Mouse (Mus musculus) retina, postnatal 1 day (tissue): ENCODE data around the gene Lmx1b.
A peak's percentile ranks its signal among the peaks of the same experiment; 100 is the strongest.

Experiments
- DNase-seq: peaks from one replicate; pipeline ENCODE4 v3.0.0-alpha.2; 2012

Gene Lmx1b

DNA sequence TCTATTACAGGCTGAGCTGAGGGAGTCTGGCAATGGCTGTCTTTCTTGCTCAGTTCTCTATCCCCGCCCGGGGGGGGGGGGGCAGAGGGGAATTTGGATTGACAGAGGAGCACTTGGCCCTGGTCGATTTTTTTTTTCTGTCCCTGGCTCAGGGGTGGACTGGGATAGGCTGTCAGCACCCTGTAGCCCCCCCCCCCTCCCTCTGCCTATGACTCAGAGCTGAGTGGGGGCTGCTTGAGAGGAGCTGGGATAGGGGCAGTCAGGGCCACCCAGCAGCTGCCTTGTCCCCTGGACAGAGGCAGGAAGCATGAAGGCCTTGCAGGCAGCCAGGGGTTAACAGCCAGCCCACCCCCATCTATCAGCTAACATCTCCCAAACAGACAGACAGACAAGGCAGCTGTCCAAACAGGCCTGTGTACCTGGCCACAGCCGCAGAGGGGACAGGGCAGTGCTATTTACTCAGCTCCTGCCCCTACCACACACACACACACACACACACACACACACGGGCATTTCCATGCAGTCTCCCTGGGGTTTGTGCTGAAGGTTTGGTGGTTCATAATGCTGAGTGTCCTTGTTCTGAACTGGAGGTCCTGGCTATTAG is 57.8 kb downstream of the Lmx1b start:
- DNase-seq: no peak

DNA sequence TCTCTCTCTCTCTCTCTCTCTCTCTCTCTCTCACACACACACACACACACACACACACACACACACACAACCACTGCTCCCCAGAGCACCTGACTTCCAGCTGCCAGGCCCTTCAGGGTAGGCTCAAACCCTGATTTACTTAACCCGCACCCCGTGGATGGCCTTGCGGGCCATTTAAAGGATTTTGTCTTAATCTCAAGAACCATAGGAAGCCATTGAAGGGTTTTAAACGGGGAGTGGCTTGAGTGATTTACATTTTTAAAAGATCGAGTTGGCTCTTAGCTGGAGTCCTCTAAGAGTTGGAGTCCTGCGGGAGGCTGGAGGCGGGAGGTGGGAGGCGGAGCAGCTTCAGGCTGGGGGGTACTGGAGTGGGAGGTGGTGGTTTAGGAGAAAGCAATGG is 58.4 kb downstream of the Lmx1b start:
- DNase-seq: no peak

DNA sequence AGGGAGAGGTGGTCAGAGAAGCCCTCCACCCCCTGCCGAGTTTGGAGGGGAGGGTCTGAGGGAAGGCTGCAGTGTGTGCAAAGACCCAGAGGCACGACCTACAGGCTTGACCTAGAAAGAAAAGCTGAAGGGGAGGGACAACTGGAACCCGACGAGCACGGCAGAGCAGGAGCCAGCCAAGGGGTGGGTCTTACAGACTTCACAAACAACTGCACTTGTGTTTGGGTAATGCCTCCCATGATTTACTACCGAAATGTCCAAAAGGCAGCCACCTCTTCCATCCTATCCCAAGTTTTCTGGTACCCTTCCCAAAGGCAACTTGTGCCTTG is 58.9 kb downstream of the Lmx1b start:
- peak; percentile 48 for DNase-seq

DNA sequence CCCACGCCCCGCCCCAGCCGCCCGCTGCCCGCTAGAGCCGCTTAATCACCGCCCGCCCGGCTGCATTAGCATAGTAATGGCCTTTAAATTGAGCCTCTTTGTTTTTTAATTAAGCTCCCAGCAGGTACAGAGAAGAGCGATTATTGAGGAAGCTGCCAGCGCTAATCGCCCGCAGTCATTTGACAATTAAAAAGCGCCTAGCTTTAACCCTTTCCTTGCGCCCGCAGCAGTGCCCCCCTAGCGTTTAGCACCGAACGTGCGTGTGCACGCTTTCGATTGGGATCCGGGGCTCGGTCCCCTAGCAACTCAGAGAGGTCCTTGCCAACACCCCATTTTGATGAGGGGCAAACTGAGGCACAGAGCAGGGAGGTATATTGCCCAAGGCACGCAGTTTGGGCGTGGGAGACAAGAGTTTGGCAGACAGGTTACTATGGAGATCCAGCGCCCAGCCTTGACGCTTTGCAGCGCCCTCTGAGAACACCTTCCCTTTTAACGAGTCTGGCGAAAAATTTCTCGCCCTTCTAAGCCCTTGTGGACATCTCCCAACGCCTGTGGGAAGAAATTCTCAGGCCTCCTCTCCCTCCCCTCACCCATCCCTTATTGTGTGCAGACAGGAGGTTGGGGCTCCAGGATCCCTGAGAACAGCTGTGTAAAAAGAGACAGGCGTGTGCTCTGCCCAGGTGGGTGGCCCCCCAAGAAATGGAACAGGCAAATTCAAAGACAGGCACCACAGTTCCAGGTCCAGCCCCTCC is 59.4 kb downstream of the Lmx1b start:
- peak; percentile 94 for DNase-seq

DNA sequence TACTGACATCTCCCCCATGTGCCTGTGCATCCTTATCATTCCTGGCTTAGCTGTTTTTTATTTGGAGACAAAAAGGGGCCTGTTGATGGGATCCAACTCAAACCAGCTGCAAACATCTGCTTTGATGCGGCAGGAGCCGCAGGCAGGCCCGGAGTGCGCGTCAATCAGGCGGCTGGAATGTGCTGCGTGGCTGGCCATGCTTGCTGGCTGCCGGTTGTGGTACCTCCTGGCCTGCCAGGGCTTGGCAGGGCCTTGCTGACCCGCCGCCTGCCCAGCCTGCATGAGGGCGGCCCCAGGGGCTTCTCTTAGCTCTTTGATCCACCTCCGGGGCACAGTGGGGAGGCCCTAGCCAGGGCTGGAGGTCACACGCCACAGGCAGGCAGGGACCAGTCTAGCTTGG is 64.9 kb downstream of the Lmx1b start:
- no peak for DNase-seq

DNA sequence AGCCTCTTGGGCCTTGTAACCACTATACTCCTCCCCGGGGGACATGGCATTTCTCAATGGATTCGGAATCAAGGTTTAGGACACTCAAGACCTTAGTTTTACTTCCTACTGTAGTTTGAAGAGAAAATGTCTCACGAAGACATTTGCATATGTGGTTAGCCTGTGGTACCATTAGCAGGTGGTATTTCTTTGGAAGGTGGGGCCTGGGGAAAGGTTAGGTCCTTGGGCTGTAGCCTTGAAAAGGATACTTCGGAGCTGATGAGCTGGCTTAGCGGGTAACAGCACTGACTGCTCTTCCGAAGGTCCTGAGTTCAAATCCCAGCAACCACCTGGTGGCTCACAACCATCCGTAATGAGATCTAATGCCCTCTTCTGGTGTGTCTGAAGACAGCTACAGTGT is 67.2 kb downstream of the Lmx1b start:
- DNase-seq: no peak

DNA sequence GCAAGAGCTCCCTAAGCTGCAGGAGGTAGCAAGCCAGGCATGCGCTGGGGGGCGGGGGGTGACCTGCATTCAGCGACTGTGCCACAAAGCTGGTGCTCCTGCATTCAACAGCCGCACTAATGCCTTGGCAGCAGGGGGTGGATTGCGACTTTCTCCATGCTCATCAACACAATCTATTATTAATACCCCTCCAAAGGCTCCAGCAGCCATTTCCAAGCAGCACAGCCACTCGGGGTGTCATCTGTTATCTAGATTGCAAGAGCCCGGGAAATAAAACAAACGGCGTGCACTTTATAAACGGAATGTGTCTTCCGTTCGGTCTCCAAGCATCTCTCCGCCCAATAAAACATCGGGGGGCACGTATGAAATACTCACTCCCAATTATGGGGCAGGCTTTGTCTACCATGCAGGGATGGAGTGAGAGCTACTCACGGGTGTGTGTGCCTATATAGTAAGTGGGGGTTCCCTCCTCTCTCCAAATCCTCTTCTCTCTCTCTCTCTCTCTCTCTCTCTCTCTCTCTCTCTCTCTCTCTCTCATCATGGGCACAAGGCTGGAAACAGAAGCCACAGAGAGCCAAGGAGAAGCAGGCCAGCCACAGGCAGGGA is 69.0 kb downstream of the Lmx1b start:
- DNase-seq: peak; percentile 58

DNA sequence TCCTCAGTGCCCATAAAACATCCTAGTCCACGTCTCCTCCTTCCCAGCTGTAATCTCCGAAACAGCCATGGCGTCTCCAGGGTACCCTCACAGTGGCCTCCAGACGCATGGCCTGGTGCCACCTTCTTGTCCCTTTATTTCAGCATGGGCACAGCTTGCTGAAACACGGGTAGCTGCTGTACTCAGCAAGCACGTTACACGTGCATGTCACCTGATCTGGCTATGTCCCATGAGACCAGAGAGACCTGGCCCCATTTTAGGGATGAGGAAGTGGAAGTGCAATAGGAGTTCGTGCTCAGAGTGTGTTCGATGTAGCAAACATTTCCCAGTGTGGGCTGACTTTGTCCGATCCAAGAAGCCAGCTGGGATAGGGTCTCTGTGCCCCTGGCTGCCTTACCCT is 70.6 kb downstream of the Lmx1b start:
- no peak for DNase-seq

DNA sequence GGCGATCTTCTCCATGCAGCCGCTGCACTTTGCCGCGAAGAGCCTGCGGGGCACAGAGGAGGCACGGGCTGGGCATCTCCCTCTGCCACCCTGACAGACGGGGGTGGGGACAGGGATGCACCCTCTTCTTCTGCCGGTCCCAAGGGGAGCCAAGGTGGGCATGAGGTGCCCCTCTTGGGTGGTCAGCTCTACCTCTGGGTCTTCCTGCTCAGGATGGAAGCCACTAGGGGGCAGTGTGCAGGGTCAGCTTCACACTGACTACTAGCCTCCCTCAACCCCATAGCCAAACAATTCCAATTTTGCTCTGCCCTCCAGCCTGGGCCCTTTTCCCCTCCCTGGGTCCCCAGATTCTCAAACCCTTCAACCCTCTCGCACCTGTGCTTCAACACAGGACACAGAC is 71.1 kb downstream of the Lmx1b start:
- DNase-seq: peak; percentile 56

DNA sequence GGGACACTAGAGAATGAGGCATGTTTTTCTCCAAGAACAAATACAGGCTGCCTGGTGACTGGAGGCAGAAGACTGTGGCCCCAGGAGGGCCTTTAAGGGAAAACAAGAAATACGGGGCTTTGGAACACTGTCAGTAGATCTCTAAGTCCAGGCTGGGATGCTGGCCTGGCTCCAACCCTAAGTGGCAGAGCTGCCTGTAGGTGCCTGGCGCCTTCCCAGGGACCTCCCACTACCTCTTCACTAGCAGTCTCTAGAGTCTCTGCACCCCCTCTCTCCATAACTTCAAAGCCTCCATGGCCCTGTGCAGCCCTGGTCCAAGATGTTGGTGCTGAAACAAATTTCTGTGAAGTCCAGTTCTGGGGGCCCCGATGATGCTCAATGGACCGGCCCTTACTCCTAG is 74.4 kb downstream of the Lmx1b start:
- no peak for DNase-seq

DNA sequence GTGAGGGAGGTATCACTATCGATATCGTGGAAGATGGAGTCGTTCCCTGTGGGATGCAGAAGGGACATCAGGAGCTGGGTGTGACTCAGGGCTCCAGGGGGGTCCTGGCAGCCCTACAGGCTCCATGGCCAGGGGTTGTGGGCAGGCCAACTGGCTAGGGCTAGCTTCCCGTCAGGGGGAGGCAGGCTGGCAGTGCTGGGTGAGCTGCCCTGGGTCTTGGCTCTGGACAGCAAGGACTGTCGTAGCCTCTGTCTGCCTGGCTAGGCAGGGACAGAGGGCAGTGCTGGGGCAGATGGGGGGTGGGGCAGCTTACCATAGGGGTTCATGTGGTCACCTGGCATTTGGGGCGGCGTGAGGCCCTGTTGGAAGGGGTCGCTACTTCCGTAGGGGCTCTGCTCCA is 75.6 kb downstream of the Lmx1b start:
- no peak for DNase-seq

DNA sequence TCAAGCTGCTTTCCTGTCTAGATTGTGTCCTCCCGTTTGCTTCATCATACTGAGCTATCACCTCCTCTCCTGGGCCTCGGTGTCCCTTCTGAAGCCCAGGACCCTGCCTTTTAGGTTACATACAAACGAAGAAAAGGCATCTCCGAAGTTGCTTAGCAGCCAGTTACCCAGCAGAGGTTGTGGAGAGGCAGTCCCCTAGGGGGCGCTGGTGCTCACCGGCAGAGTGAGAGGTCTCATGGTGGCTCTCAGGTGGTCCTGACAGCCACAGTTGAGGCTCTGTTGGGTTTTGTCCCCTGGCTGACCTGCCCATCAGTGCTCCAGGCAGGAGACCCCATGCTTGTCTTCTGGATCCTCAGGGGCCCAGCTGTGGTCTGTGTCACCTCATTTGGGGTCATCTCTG is 80.6 kb downstream of the Lmx1b start:
- peak; percentile 56 for DNase-seq

DNA sequence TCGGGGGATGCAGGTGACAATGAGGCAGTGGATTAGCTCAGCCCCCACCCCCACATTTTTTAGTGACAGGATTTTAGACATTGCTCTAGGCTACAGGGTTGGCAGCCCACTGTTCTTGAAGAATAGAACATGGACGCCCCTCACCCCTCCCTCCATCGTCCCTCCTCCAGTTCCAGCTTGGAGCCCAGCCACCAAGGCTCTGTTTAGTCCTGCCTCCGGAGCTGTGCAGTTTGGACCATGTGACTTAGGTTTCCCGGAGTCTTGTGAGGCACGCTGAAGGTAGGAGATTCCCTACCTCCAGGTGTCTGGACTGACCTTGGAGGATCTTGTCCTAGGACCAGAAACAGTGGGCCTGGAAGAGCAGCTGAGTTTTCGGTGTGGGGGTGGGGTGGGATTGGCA is 81.0 kb downstream of the Lmx1b start:
- no peak for DNase-seq

DNA sequence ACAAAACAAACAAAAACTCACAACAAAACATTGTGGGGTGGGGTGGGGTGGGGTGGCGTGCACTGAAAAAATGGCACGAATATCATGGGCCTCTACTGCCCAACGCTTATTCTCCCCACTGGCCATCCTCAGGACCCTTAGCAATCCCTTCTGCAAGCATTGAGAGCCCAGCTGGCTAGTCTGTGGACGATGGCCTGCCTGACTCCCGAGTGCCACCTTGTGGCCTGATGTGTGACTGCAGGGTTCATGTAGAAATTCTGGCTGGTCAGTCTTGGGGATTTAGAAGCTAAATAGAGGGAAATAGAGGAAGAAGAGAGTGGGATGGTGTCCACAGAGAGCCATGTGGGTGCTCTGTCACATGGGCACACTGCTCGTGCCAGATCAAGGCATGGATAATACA is 82.1 kb downstream of the Lmx1b start:
- DNase-seq: peak; percentile 78

DNA sequence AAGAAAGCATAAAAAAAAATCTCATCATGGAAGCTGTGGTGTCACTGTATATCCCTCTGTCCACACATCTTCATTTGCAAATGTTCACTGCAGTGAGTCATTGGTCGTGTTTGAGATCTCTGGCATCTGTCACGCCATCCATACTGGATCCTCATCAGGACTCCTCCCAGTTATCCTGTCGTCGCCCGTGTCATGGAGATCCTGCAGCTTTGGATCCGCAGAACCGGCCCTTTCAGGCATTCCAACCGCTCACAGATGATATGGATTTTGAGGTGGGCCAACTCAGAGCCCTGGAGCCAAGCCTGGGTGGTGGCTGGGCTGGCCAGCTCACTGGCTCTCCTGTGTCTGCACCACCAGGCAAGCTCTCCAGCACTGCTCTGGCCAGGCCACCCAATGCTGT is 84.7 kb downstream of the Lmx1b start:
- DNase-seq: no peak

DNA sequence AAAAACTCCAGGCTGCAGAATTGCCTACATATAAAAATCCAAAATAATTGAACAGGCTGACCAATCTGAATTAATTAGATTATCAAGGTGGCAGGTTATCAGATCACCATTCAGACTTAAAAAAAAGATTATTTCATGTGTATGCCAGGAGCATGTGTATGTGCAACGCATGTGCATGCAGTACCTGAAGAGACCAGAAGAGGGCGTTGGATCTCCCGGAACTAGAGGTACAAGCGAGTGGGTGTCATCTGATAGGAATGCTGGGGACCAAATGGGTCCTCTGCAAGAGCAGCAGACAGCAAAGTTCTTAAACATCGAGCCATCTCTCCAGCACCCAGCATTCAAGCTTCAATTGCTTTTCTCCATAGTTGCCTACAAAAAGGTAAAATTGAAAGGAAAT is 87.6 kb downstream of the Lmx1b start:
- DNase-seq: no peak

DNA sequence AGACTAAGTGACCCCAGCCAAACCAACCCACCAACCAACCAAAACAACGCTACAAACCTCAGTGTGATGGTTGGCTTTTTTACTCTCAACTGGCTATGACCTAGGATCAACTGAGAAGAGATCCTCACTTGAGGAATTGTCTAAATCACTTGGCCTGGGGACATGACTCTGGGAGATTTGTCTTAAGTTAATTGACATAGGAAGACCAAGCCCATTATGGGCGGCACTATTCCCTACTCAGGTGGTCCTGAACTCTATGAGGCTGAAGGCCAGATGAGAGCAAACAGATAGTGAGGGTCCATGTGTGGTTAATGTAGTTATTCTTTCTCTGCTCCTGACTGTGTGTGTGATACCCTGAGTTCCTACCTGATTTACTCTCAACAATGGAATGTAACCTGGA is 92.7 kb downstream of the Lmx1b start:
- no peak for DNase-seq

DNA sequence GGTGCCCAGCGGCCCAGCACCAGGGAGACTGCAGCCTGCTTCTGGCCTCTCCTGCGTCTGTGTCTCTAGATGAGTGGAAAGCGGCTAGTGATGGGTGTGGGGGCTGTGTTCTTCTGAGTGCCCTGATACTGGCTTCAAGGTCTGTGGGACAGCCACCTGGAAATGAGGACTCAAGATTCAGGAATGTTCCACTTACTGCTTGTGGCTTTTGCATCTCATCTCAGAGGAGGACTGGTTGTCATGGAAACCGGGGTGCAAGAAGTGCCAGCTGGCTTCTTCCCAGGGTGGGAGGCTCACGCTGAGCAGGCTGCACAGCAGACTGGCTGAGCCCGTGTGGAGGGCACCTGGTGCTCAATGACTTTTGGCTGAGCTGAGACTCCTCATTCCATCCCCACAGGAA is 93.4 kb downstream of the Lmx1b start:
- DNase-seq: peak; percentile 80

DNA sequence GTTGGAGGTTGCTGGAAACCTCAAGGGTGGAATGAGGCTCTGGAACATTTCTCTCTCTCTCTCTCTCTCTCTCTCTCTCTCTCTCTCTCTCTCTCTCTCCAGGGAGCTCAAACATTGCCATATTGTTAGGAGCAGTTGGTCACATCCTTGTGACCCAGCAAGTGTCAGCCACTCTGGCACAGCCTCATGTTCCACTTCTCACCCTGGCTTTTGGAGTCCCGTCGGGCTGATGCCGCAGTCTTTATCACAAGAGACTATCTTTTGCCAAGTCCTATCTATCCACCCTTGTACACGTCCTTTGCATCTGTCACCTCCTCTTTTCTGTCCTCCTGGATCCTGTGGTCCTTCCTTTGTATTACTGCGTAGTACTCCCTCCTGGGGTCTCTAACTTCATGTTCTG is 94.3 kb downstream of the Lmx1b start:
- no peak for DNase-seq

DNA sequence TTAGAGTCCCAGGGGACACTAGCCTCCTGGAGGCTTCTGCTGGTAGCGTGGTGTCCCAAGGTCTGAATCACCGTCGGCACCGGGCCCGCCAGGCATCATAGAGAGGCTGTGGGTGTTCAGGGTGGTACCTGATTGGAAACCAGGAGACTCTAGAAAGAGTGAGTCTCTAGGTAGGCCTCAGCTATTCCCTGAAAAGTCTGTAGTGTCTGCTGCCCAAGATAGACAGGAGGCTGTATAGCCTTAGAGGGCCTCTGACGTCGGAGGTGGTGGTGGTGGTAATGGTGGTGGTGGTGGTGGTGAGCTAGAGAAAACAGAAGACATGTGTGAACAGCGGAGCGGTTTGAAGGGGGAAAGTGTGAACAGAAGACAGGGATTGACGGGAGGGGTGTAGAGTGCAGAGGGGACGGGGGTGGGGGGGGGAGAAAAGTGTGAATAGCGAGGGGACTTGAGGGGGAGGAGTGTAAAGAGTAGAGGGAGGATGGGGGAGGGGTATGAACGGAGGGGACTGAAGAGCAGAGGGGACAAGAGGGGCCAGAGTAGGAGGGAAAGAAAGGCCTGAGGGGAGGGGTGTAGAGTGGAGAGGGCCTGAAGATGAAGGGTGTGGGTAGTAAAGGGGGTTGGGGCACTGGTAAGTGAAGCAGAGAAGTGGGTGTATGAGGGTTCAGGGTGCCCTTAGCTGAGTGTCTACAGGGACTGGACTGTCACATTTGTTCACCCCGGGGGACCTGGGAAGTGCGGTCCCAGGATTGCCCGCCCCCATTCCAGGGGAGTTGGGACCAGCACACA is 95.3 kb downstream of the Lmx1b start:
- DNase-seq: no peak

DNA sequence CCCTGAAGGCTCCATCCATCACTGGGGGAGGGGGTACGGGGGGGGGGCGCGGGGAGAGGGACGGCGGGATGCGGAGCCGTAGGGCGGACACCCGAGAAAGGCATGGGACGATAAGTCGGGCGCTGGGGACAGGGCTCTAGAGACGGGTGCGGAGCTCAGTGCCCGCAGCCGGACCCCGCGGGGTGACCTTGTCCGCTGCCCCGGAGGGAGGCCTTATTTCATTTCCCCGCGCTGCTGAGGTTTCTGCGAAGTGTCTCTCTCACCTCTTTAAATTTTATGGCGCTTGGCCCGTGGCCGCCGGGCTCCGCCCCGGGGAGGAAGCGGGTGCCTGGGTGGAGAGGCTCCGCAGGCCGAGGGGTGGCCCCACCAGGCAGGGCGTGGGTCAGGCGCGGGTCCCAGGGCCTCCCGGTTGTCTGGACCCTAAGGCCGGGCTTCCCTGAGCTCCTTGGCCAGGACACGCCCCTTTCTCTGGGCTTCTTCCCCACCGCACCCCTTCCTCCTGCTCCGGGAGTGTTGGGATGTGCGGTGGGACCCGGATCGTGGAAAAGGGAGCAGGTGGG is 96.0 kb downstream of the Lmx1b start:
- peak; percentile 28 for DNase-seq

DNA sequence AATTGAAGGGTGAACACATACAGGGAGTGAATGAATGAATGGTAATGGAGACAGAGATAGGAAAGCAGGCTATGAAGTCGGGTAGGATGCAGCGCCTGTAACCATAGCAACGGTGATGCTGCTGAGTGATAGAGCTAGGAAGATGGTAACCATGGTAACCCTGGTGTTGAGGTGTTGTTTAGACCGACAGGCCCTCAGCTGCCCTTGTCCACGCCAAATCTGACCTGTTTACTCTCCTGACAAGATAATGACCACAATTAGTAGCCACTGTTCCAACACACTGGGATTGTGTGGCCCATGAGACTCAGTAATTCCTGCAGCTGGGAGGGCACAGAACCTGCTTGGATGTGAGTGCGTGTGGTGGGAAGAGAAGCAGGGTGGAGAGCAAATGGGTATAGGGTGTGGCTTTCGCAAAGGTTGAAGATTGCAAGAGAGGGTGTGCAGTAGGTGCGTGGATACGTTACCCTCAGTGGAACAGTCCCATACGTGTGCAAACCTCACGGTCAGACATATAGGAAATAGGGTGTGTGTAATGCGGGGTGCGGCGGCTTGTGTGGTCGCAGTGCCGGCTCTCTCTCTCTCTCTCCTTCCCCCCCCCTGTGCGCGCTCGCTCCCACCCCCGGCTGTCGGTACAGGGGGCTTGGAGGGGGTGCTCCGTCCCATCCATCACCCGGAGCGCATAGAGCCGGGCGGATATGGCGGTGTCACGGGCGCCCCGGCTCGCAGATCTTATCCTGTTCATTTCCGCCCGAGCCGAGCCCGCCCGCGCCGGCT is 96.7 kb downstream of the Lmx1b start:
- peak; percentile 90 for DNase-seq
